Mouse (Mus musculus) layer of hippocampus, adult 2 months (tissue): ENCODE measurements around the gene Eml5. TPM values are rescaled to one million over a fixed set of nuclear protein-coding genes. Genes with fewer than 3 reads are reported as not detected.
A peak's percentile ranks its signal among the peaks of the same experiment; 100 is the strongest.

Experiments
- DNase-seq, 2 experiments: peaks; one replicate each; pipeline ENCODE4 v3.0.0; 2022; ENCODE audit warnings: low spot score in 2 of 2
- H3K27ac ChIP-seq: fragments of 200-600 bp; 2 replicates; pipeline ENCODE4 v1.8.1; 2022
- H3K4me3 ChIP-seq: fragments of 200-600 bp; 2 replicates; pipeline ENCODE4 v1.8.1; 2022; ENCODE audit warnings: mild to moderate bottlenecking
- CTCF ChIP-seq: fragments of 200-600 bp; conservative IDR thresholded peaks from 2 replicates; pipeline ENCODE4 v1.8.1; 2022; ENCODE audit warnings: antibody characterized with exemption, mild to moderate bottlenecking, moderate library complexity
- total RNA-seq, 2 experiments: library from RNA; stranded (reverse); gene quantifications; 2 replicates each; pipeline ENCODE4 v1.2.3; 2021

Gene Eml5
- total RNA-seq, 2 experiments from 2014 or later = 83.5 to 109 TPM

DNA sequence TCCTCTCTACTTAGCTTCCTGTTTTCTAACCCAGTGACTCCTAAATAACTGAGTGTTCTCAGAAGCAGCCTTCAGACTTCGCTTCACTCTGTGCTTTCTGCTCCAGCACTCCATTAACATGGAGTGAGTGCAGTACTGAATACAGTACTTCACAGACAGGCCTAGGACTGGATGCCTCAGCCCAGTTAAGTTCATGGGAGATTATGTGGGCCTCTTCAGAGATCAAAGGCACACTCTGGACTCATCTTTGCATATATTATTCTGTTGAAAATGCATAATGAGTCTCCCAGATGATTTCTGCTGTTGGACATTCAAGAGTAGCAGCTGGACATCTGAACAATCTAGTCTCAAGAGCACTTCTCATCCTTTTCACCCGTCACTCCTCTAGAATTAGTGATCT is 80.5 kb downstream of the Eml5 start:
- no peak overlapping the region for H3K27ac ChIP-seq
- H3K4me3 ChIP-seq = no peak overlapping the region
- no peak for DNase-seq
- no peak for TF ChIP-seq CTCF

DNA sequence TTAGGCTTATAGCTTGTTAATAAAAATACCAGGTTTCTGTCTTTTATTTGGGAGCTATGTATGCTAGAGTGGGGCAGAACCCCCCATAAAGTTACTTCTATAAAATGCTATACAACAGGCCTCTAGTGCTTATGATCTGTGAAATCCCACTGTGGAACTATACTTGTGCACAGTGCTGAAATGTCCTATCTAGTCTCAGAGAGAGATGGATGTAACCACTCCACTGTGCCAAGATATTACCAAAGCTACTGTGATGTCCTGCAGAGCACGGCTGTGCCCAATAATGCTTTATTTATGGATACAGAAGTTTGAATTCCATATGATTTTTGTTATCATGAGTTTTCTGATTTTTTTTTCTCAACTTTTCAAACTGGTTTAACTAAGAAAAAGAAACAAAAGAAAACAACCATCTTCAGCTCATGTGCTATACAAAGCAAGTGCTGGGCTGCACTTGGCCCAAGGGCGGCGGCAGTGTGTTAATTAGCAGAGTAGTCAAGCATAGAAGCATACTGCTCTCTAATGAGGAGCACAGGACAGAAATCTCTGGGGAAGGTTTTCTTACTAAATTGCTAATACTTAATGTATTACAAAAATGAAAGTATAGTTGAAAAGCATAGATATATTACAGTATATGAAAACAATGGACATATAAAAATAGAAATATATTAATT is 97.1 kb downstream of the Eml5 start:
- Histone ChIP-seq H3K4me3 (no peak overlapping the region), H3K27ac (no peak overlapping the region)
- no peak for TF ChIP-seq CTCF
- DNase-seq = no peak

DNA sequence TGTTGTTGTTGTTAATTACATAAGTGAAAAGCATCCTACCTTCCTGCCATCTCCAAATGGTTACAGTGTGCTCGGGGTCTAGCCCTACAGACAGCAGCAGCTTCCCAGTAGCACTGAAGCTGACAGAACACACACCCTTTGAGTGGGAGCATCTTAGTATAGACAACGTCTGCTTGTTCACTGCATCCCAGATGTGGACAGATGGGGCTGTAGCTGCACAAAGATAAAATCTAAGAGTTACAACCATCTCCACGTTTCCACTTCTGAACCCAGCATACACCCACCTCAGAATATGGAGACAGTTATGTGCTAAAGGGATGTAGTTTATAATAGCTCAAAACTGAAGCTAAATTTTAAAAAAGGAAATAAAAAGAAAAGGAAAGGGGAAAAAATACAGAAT is 99.0 kb downstream of the Eml5 start:
- no peak for DNase-seq

DNA sequence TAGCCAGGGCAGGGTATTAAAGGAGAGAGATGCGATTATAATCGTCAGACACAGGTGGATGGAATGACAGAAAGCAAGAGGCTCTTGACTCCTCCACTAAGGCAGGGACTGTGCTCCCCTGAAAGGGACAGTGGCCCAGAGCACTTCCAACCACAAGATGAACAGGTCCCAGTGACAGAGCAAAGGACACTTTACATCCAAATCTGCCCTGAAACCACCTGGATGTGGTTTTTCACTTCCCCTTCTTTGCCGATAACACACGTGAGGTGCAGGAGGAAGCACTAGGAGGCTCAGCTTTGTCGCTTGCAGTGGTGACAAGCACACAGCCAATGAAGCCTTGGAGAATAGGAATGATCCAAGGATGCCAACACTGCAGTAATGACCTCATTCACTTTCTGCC is 101.0 kb downstream of the Eml5 start:
- no peak for TF ChIP-seq CTCF
- no peak for DNase-seq
- Histone ChIP-seq H3K27ac (no peak overlapping the region), H3K4me3 (no peak overlapping the region)

More for the DNA sequence above, 99.0 kb downstream of the Eml5 start:
- Histone ChIP-seq H3K27ac (peak overlapping the region; percentile 28), H3K4me3 (no peak overlapping the region)
- TF ChIP-seq CTCF = no peak

DNA sequence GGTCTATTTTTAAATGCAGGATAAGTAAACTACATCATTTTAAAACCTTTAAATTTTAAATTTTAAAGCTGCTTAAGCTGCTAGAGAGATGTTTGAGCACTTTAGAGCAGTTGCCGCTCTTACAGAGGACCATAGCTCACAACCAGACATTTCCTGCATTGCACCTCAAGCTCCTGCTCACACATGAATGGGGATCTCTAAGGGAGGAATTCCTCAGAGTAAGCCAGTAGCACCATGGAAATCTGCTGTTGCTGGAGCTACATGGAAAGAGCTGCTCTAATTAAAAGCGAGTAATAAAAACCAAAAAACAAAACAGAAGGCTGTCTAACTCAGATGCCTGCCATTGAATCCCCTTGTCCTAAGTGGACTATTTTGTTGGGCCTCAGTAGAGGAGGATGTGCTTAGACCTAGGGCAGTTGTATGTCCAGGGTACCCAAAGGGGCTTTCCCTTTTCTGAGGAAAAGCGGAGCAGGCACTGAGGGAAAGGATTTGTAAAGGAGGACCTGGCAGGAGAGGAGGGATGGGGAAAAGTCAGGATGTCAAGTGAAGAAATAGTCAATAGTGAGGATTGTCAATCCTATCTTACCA is 105.5 kb downstream of the Eml5 start:
- Histone ChIP-seq H3K27ac (peak overlapping the region; percentile 55; the same call in 1 of the 2 replicates), H3K4me3 (no peak overlapping the region)
- DNase-seq = no peak
- TF ChIP-seq CTCF = no peak

DNA sequence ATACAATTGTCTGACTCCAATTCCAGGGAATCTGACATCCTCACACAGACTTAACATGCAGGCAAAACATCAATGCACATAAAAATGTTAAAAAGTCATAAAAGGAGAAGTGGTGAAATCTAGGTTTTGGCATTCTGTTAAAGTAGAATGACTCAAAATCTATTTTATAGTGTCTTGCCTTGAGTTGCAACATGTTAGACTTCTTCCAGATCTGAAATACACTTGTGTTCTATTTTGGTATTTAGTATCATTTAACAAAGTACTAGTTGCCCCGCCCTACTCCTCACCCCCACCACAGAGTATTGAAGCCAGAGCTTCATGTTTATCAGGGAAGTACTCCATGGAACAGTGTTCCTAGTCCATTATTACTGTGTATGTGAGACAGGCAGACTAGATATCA is 117.0 kb downstream of the Eml5 start:
- DNase-seq = no peak
- Histone ChIP-seq H3K27ac (no peak overlapping the region), H3K4me3 (no peak overlapping the region)
- TF ChIP-seq CTCF = no peak

DNA sequence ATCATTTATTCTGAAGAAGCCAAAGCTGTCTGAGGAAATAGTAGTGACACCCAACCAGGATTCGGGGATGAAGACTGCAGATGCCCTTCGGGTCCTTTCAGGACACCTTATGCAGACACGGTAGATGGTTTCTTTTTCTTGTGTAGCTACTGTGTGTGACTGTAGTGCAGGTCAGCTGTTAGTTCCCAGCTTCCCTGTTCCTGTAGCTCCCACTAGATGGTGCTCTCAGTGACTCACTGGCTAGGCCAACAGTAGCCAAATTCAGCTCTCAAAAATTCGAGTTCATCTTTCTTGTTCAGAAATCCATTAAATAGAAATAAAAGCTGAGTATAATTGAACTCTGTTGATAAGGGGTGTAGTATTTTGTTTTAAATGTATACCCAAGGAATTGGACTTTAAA is 122.1 kb downstream of the Eml5 start:
- no peak overlapping the region for H3K27ac ChIP-seq
- H3K4me3 ChIP-seq = no peak overlapping the region
- peak; percentile 29 to 41 for DNase-seq
- TF ChIP-seq CTCF = peak; percentile 84

DNA sequence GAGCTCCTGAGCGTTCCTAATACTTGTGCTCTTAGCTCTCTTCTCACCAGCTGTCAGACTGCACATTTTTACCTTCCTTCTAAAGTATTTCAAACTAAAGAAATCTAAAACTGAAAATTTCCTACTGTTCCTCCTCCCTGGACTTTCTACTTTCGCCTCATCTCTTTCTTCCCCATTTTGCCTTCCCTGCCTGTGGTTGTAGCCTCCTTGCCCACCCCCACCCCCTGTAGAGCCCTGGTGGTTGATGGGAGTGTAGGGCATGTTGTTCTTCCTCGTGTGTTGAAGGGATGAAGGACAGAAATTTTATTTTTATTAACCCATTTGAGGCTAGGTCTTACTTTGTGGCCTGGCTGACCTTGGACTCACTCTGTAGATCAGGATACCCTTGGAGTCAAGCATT is 123.8 kb downstream of the Eml5 start:
- TF ChIP-seq CTCF = no peak

DNA sequence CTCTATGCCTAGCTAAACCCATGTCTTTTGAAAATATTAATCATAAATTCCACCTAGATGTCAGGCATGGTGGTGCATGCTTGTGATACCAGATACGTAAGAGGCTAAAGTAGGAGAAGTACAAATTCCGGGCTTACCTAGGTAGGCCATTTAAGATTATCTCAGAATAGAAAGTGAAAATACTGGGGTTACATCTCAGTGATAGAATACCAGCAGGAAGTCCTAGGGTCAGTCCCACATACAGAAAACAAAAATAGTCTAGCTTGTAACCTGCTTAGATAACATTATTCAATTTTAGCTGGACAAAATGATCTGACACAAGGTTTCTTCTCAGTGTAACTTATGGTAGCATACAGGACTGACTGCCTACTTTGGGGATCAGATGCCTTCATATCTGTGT is 135.0 kb downstream of the Eml5 start:
- H3K4me3 ChIP-seq = no peak overlapping the region
- 0 out of 2 replicates have a peak, but pooled peaks have one; percentile 3 for TF ChIP-seq CTCF
- no peak overlapping the region for H3K27ac ChIP-seq
- DNase-seq = no peak

More for the DNA sequence above, 123.8 kb downstream of the Eml5 start:
- no peak overlapping the region for H3K4me3 ChIP-seq
- DNase-seq = no peak
- H3K27ac ChIP-seq = no peak overlapping the region

DNA sequence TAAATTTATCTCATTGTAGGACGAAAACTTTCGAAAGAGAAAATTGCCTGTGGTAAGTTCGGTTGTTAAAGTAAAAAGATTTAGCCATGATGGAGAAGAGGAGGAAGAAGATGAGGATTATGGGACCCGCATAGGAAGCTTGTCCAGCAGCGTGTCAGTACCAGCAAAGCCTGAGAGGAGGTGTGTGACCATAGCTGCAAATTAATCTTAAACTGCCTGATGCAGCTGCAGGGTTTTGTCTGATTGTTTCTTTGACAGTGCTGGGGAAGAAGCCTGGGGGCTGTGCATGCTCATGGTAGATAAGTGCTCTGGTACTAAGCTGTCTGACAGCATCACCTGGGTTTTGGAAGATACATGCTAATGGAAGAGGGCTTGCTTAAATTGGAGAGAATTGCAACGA is 141.6 kb downstream of the Eml5 start:
- H3K4me3 ChIP-seq = no peak overlapping the region
- H3K27ac ChIP-seq = no peak overlapping the region
- no peak for TF ChIP-seq CTCF
- DNase-seq = no peak

DNA sequence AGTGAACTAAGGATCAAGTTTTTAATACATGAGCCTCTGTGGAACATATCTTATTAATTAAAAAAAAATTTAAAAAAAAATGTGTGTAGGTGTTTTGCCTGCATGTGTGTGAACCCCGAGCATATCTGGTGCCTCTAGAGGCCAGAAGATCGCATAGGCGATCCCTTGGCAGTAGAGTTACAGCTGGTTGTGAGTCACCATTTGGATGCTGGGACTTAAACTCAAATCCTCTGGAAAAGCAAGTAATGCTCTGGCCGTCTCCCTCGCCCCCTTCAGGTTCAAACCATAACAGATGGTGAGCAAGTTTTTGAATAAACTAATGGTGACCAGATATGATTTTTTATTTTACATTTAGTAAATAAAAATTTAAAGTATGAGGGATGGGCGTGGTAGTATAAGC is 143.6 kb downstream of the Eml5 start:
- Histone ChIP-seq H3K4me3 (no peak overlapping the region), H3K27ac (no peak overlapping the region)
- peak; percentile 46; the same call in 1 of the 2 replicates for TF ChIP-seq CTCF
- no peak for DNase-seq

DNA sequence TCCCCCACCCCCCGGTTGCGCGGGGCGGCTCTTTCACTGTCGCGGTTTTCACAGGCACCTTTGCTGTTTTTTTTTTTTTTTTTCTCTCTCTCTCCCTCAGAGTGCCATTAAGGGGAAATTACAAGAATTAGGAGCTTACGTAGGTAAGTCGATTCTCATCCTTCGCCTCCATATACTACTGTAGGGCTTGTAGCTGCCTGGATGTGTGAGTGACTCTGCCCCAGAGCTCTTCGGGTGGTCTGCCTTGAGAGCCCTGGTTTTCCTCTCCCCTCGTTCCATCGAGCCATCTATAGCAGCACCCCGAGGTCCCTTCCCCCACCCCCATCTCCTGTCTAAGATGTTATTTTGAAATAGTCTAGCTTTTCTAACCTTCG is 153.9 kb downstream of the Eml5 start:
- TF ChIP-seq CTCF = no peak
- H3K27ac ChIP-seq = peak overlapping the region; percentile 98
- peak overlapping the region; percentile 79 for H3K4me3 ChIP-seq
- peak in 1 of 2 experiments; percentile 18 for DNase-seq

DNA sequence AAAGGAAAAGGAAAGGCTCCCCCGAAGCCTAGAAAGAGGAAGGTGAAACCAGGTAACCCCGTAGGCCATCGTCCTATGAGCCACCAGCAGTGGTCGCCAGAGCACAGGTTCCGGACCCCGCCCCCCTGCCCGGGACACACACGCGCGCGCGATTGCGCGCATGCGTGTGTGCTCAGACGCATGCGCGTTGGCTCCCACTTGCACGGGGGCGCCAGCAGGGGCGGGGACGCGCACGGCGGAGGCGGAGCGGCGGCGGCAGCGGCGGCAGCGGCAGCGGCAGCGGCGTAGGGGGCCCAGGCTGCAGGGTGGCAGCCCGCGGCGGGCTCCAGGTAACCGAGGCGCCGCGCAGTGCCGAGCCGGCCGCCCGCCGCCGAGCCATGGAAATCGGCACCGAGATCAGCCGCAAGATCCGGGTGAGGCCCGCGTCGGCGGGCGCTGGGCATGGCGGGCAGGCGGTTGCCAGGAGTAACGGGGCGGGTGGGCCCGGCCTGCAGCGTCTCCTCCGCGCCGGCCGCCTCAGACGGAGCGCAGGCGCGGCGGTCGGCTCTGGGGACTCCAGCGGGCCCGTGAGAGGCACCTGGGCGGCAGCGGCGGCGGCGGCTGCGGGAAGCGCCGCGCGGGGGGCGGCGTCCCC is 154.4 kb downstream of the Eml5 start, which contains the start of gene Zc3h14:
Gene Zc3h14, plus strand, starts transcription at position 219 of the 634 bp plus-strand sequence.
- TF ChIP-seq CTCF = peak; percentile 77
- Histone ChIP-seq H3K4me3 (peak within 1 kb of the TSS; percentile 79), H3K27ac (peak within 1 kb of the TSS; percentile 98)
- DNase-seq = peak; percentile 90 to 95
